Mouse (Mus musculus): ENCODE measurements around the gene Phip.

DNA sequence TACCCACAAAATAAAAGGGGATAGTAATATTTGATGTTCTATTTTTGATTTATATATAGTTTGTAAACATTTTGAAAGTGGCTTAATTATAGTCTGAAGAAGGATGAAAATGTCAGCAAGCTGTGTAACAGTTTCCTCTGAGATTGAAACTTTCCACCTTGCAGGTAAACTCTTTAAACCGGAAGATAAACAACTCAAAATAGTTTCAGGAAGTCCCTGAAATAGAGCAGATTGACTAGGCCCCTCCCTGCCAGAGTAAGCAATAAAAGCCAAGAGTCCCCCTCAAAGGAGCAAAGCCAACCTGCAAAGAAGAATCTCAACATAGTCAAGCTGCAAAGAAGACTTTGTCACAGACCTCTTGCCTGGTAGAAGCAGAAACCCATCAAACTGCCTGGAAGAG lies 33.0 kb upstream of the Phip start:
- TF ChIP-seq GATA1 (IDR thresholded peaks at IDR 0.05; ENCODE audit: low read length) (no peak), TAL1 (IDR thresholded peaks at IDR 0.05; ENCODE audit: low read length) (no peak)

Data from erythroblast, embryonic 14.5 days (primary cell).